Mouse (Mus musculus) kidney, embryonic 16.5 days (tissue): Measurements from ENCODE around the gene 2610021A01Rik. TPM values are rescaled to one million over a fixed set of nuclear protein-coding genes. Genes with fewer than 3 reads are reported as not detected.
A peak's percentile ranks its signal among the peaks of the same experiment; 100 is the strongest.
"Not testable (repeated sequence)": the region's sequence is repeated elsewhere in the genome, so short reads cannot be mapped to it uniquely, and the experiment has no call there.

Experiments
- ATAC-seq: fragments of 200-750 bp; cut with Nextera tagmentation; 2 replicates; pipeline ENCODE4 v1.8.0; 2017; ENCODE audit warnings: moderate TSS enrichment; ENCODE audit not compliant: low FRiP score, low TSS enrichment
- H3K27ac ChIP-seq: fragments of 300-500 bp; sonication (generic); 2 replicates; pipeline ENCODE4 v1.5.1; 2014; ENCODE audit warnings: low read length
- H3K27me3 ChIP-seq: fragments of 300-500 bp; sonication (generic); 2 replicates; pipeline ENCODE4 v1.6.1; 2014; ENCODE audit warnings: low read length, control low read depth, mixed read lengths; ENCODE audit not compliant: insufficient read depth
- H3K36me3 ChIP-seq: fragments of 300-500 bp; sonication (generic); 2 replicates; pipeline ENCODE4 v1.6.1; 2014; ENCODE audit warnings: low read length, control low read depth, mixed read lengths; ENCODE audit not compliant: insufficient read depth
- H3K4me1 ChIP-seq: fragments of 300-500 bp; sonication (generic); 2 replicates; pipeline ENCODE4 v1.6.1; 2014; ENCODE audit warnings: low read length, control low read depth, mixed read lengths; ENCODE audit not compliant: insufficient read depth
- H3K4me2 ChIP-seq: fragments of 300-500 bp; sonication (generic); replicated peaks from 2 replicates; pipeline ENCODE4 v1.6.1; 2014; ENCODE audit warnings: low read depth, low read length
- H3K4me3 ChIP-seq: fragments of 300-500 bp; sonication (generic); 2 replicates; pipeline ENCODE4 v1.5.1; 2014; ENCODE audit warnings: mild to moderate bottlenecking, low read length
- H3K9ac ChIP-seq: fragments of 300-500 bp; sonication (generic); replicated peaks from 2 replicates; pipeline ENCODE4 v1.6.1; 2014; ENCODE audit warnings: low read length
- H3K9me3 ChIP-seq: fragments of 300-500 bp; sonication (generic); 2 replicates; pipeline ENCODE4 v1.6.1; 2016; ENCODE audit warnings: low read length, control low read depth
- WGBS: fragments of 180-500 bp; shearing (Covaris S2); extraction: QIAGEN DNeasy Blood & Tissue Kit; methylation state at CpG from one replicate; pipeline ENCODE4 v1.1.7; 2014; 5-methylcytosine and 5-hydroxymethylcytosine counted together
- polyA plus RNA-seq: library from polyadenylated mRNA; unstranded; fragments of >200 nt; fragmentation: Nextera tagmentation; extraction: Ambion mirVana; gene quantifications from 2 replicates; pipeline ENCODE4 v1.2.1, GENCODE M21; 2015

The 2610021A01Rik gene
- polyA plus RNA-seq, 1 experiment from 2014 or later: 13.6 TPM

DNA sequence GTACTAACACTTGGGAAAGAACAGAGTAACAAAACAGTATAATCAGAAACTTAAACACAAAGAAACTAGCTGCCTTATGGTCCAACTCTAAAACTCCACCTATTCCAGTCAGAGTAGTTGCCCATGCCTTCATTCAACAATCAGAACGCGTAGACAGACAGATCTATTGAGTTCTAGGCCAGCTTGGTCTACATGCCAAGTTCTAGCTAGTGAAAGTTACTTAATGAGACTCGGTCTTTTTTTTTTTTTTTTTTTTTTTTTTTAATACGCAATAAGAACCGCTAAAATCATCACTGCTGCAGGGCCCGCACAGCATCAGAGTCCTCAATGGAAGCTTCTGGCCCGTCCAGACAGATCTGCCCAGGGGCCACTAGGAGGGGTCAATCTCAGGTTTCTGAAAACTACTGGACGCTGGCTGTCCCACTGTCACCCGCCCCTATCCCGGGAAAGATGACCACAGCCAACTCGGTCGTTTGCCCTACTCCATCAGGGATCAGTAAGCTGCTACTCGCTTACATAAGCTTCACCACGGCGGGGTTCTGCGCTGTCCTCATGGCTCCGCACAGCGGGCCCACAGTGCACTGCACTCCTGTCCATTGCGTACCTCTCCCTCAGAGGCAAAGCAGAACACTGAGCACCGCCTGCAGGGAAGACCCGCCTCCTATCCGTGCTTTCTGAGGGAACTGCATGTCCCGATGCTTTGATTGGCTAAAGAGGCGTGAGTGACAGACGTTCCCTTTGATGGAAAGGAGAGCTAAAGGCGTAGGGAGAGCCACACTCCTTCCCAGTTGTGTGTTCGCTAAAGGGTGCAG lies 33.6 kb downstream of the 2610021A01Rik start, which contains the start of gene Zfp788:
TSS of gene Zfp788 (plus strand) at position 795 of the 812 bp plus-strand sequence.
- Histone ChIP-seq H3K27ac (peak within 1 kb of the TSS; percentile 96), H3K9ac (peak within 1 kb of the TSS; percentile 83), H3K4me3 (peak within 1 kb of the TSS; percentile 70), H3K4me2 (peak within 1 kb of the TSS; percentile 71), H3K27me3 (no peaks in the 10 kb centered on the region), H3K36me3 (peaks cover 29% of the 10 kb centered on the region), H3K4me1 (peaks cover 4% of the 10 kb centered on the region; the same call in 1 of the 2 replicates), H3K9me3 (peaks cover 12% of the 10 kb centered on the region)
- under 1% methylated on average over 27 of the region's 27 CpGs for WGBS
- ATAC-seq: peak; percentile 98

DNA sequence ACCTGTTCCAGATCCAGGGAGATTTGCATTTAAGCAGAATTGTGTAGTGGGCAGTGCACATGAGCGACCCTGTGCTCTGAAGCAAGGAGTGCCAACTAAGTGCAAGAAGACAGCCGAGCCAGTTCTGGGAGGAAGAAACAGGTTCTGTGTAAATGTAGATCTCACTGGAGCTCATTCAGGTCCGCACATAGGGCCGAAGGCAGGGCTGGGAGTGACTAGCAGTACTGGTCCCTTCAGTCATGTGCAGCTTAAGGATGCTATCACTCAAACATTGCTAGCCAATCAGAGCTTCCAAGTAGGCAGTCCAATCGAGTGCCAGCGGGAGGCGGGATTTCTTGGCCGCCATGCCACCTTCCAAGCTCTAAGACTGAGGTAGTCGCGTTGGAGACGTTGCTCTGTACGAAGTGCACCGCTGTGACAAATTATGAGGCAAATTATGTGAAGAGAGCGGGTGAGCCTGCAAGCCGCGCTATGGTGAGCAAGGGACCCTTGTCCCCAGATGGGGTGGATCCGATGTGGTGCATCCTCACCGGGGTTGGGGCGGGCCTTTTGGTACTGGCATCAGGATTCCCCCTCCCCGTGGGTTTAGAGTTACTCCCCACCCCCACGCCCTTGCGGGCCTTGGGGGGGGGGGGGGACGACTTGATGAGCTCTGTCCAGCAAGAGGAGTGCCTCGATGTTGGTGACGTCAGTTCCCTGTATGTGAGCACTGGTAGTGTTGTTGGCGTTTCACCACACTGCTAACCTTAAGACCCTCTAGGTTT lies 34.4 kb downstream of the 2610021A01Rik start:
- peaks cover 4% of the 10 kb centered on the region; the same call in 1 of the 2 replicates for H3K4me1 ChIP-seq
- under 1% methylated on average over 23 of the region's 26 CpGs for WGBS
- H3K4me3 ChIP-seq: peak overlapping the region; percentile 70
- H3K27me3 ChIP-seq: no peaks in the 10 kb centered on the region
- ATAC-seq: peak; percentile 98
- peak overlapping the region; percentile 83 for H3K9ac ChIP-seq
- H3K4me2 ChIP-seq: peak overlapping the region; percentile 71
- H3K27ac ChIP-seq: peak overlapping the region; percentile 96
- H3K36me3 ChIP-seq: peaks cover 31% of the 10 kb centered on the region
- H3K9me3 ChIP-seq: peaks cover 13% of the 10 kb centered on the region

- H3K9me3 ChIP-seq, ATAC-seq, H3K4me3 ChIP-seq, H3K9ac ChIP-seq, H3K36me3 ChIP-seq, H3K4me2 ChIP-seq, H3K27ac ChIP-seq, H3K27me3 ChIP-seq, H3K4me1 ChIP-seq: not testable (repeated sequence)
- 55% methylated on average over 1 of the region's 1 CpGs for WGBS
Observed at GRCm38 (mm10) chr7:41674326-41674725, 75.3 kb downstream of the 2610021A01Rik start.

Other genes starting within 250 kb of the 2610021A01Rik start
- gene AI987944, start 205.9 kb upstream of the 2610021A01Rik start, polyA plus RNA-seq: 13.0 and 13.9 TPM in 2 replicates
- gene Vmn2r57, start 150.5 kb upstream of the 2610021A01Rik start, polyA plus RNA-seq: 0.21 and 0.32 TPM in 2 replicates
- 0.05 and 0.09 TPM in 2 replicates for gene Gm20449, start 99.8 kb upstream of the 2610021A01Rik start, polyA plus RNA-seq
- gene AW146154, start 99.3 kb upstream of the 2610021A01Rik start, polyA plus RNA-seq: 13.3 and 13.8 TPM in 2 replicates
- gene Gm6871, start 25.6 kb upstream of the 2610021A01Rik start, polyA plus RNA-seq: 0.11 TPM in 1 of 2 replicates, not detected in the other
- gene Zfp788, start 34.0 kb downstream of the 2610021A01Rik start, polyA plus RNA-seq: 12.6 and 13.5 TPM in 2 replicates